Mouse (Mus musculus) embryonic facial prominence, embryonic 11.5 days (tissue): Measurements from ENCODE around the gene Fbxo40. TPM values are rescaled to one million over a fixed set of nuclear protein-coding genes. Genes with fewer than 3 reads are reported as not detected.

ENCODE experiments used
- ATAC-seq: fragments of 200-750 bp; cut with Nextera tagmentation; replicated peaks from 2 replicates; pipeline ENCODE4 v1.8.0; 2017; ENCODE audit warnings: low read depth; ENCODE audit not compliant: insufficient number of reproducible peaks, low FRiP score, low TSS enrichment
- DNase-seq: peaks from one replicate; pipeline ENCODE4 v3.0.0-alpha.2; 2015; ENCODE audit warnings: low spot score
- H3K27ac ChIP-seq: fragments of 300-500 bp; sonication (generic); replicated peaks from 2 replicates; pipeline ENCODE4 v1.5.1; 2014; ENCODE audit warnings: mild to moderate bottlenecking, low read depth, low read length, control low read depth
- H3K27me3 ChIP-seq: fragments of 300-500 bp; sonication (generic); 2 replicates; pipeline ENCODE4 v1.6.1; 2014; ENCODE audit warnings: mild to moderate bottlenecking, low read length, moderate library complexity, mixed read lengths; ENCODE audit not compliant: control insufficient read depth, insufficient read depth
- H3K36me3 ChIP-seq: fragments of 300-500 bp; sonication (generic); replicated peaks from 2 replicates; pipeline ENCODE4 v1.6.1; 2014; ENCODE audit warnings: low read depth, mild to moderate bottlenecking, low read length, moderate library complexity, mixed read lengths; ENCODE audit not compliant: control insufficient read depth, insufficient read depth
- H3K4me1 ChIP-seq: fragments of 300-500 bp; sonication (generic); 2 replicates; pipeline ENCODE4 v1.6.1; 2014; ENCODE audit warnings: low read length, mixed read lengths; ENCODE audit not compliant: control insufficient read depth, insufficient read depth
- H3K4me2 ChIP-seq: fragments of 300-500 bp; sonication (generic); 2 replicates; pipeline ENCODE4 v1.6.1; 2014; ENCODE audit warnings: low read depth, mild to moderate bottlenecking, control low read depth, low read length, moderate library complexity
- H3K4me3 ChIP-seq: fragments of 300-500 bp; sonication (generic); 2 replicates; pipeline ENCODE4 v1.5.1; 2014; ENCODE audit warnings: low read depth, low read length, control low read depth
- H3K9ac ChIP-seq: fragments of 300-500 bp; sonication (generic); replicated peaks from 2 replicates; pipeline ENCODE4 v1.6.1; 2014; ENCODE audit warnings: mild to moderate bottlenecking, control low read depth, low read length
- H3K9me3 ChIP-seq: fragments of 300-500 bp; sonication (generic); replicated peaks from 2 replicates; pipeline ENCODE4 v1.6.1; 2016; ENCODE audit warnings: mild to moderate bottlenecking, low read length, inconsistent platforms, mixed read lengths; ENCODE audit not compliant: control insufficient read depth
- WGBS: fragments of 180-500 bp; shearing (Covaris S2); extraction: QIAGEN DNeasy Blood & Tissue Kit; methylation state at CpG from one replicate; pipeline ENCODE4 v1.1.7; 2014; 5-methylcytosine and 5-hydroxymethylcytosine counted together
- polyA plus RNA-seq: library from polyadenylated mRNA; unstranded; fragments of >200 nt; fragmentation: Nextera tagmentation; extraction: Ambion mirVana; gene quantifications from 2 replicates; pipeline ENCODE4 v1.2.1, GENCODE M21; 2014

Fbxo40 gene
- polyA plus RNA-seq, 1 experiment from 2014 or later = not detected

DNA sequence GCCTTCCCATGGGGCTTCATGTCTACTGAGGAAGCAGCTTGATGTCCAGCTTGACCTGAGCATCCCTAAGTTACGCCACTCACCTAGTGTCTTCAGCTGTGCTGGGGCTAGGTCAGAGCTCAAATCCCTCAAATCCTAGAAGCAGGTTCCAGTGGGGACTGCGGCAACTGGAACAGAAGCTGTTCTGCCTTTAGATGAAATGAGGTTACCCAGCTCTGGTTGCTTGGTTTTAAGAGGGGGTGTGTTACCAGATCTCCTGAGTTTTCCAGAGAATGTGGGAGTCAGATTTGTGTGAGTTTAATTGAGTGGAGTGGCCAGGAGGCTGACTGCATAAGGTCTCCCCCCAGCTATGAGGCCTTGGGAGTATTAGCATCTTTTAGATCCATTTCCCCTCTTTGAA lies 11.1 kb downstream of the Fbxo40 start:
- WGBS = 83% methylated on average over 2 of the region's 2 CpGs

DNA sequence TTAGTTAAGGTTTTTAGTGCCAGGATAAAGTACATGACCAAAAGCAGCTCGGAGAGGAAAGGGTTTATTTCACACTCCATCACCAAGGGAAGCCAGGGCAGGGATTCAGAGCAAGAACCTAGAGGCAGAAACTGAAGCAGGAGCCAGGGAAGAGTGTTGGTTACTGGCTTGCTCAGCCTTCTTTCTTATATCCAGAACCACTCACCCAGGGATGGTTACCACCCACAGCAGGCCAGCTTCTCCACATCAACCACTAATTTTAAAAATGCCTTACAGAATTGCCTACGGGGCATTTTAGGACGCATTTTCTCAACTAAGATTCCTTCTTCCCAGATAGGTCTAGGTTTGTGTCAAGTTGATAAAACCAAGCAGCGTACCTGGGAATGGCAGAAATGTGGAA lies 26.9 kb downstream of the Fbxo40 start:
- H3K9ac ChIP-seq = no peak overlapping the region
- no peaks in the 10 kb centered on the region for H3K4me1 ChIP-seq
- H3K36me3 ChIP-seq = no peaks in the 10 kb centered on the region
- H3K4me2 ChIP-seq = no peak overlapping the region
- 77% methylated on average over 4 of the region's 4 CpGs for WGBS
- no peak overlapping the region for H3K27ac ChIP-seq
- no peak overlapping the region for H3K4me3 ChIP-seq
- no peaks in the 10 kb centered on the region for H3K27me3 ChIP-seq
- ATAC-seq = no peak
- H3K9me3 ChIP-seq = no peaks in the 10 kb centered on the region
- DNase-seq = no peak

More for the DNA sequence above, 11.1 kb downstream of the Fbxo40 start:
- no peaks in the 10 kb centered on the region for H3K9me3 ChIP-seq
- H3K4me1 ChIP-seq = no peaks in the 10 kb centered on the region
- H3K9ac ChIP-seq = no peak overlapping the region
- no peak overlapping the region for H3K4me3 ChIP-seq
- ATAC-seq = no peak
- H3K27me3 ChIP-seq = no peaks in the 10 kb centered on the region
- DNase-seq = no peak
- no peaks in the 10 kb centered on the region for H3K36me3 ChIP-seq
- H3K27ac ChIP-seq = no peak overlapping the region
- no peak overlapping the region for H3K4me2 ChIP-seq

DNA sequence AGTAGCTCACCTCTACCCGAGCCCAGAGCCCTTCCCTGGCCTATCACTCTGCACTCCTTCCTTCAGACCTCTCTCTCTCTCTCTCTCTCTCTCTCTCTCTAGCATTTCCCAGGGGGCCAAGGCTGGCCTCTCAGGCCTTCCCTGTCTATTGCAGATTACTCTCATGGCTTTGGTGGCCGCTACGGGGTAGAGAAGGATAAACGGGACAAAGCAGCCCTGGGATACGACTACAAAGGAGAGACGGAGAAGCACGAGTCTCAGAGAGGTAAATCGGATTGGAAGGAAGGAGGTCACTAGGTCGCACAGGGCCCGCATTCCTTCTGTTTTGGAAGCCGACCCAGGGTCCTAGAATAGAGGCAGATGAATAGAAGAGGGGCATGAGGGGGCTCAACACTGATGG lies 35.2 kb downstream of the Fbxo40 start:
- no peak overlapping the region for H3K4me2 ChIP-seq
- no peak overlapping the region for H3K4me3 ChIP-seq
- H3K27ac ChIP-seq = no peak overlapping the region
- H3K27me3 ChIP-seq = no peaks in the 10 kb centered on the region
- H3K9me3 ChIP-seq = no peaks in the 10 kb centered on the region
- no peak for DNase-seq
- no peak for ATAC-seq
- no peaks in the 10 kb centered on the region for H3K4me1 ChIP-seq
- no peak overlapping the region for H3K9ac ChIP-seq
- WGBS = 54% methylated on average over 11 of the region's 11 CpGs
- no peaks in the 10 kb centered on the region for H3K36me3 ChIP-seq

DNA sequence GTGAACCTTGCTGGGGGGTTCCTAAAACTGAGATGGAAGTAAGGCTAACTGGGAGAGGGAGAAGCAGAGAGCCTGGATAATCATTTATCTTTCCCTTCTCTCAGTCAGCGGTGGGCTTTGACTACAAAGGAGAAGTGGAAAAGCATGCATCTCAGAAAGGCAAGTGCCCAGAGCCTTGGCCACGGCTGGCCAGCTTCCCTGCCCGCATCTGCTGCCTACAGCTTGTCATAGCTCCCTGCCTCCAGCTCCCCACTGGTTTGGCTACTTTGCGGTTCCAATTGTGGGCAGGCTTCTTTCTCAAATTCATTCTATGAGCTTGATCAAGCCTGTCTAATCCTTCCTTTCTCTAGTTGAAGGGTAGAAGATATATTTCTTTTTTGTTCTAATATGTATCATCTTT lies 39.2 kb downstream of the Fbxo40 start:
- H3K27me3 ChIP-seq = no peaks in the 10 kb centered on the region
- H3K9ac ChIP-seq = no peak overlapping the region
- 55% methylated on average over 4 of the region's 4 CpGs for WGBS
- no peaks in the 10 kb centered on the region for H3K4me1 ChIP-seq
- H3K4me3 ChIP-seq = no peak overlapping the region
- ATAC-seq = no peak
- H3K27ac ChIP-seq = no peak overlapping the region
- no peak overlapping the region for H3K4me2 ChIP-seq
- no peaks in the 10 kb centered on the region for H3K9me3 ChIP-seq
- DNase-seq = no peak
- H3K36me3 ChIP-seq = no peaks in the 10 kb centered on the region

DNA sequence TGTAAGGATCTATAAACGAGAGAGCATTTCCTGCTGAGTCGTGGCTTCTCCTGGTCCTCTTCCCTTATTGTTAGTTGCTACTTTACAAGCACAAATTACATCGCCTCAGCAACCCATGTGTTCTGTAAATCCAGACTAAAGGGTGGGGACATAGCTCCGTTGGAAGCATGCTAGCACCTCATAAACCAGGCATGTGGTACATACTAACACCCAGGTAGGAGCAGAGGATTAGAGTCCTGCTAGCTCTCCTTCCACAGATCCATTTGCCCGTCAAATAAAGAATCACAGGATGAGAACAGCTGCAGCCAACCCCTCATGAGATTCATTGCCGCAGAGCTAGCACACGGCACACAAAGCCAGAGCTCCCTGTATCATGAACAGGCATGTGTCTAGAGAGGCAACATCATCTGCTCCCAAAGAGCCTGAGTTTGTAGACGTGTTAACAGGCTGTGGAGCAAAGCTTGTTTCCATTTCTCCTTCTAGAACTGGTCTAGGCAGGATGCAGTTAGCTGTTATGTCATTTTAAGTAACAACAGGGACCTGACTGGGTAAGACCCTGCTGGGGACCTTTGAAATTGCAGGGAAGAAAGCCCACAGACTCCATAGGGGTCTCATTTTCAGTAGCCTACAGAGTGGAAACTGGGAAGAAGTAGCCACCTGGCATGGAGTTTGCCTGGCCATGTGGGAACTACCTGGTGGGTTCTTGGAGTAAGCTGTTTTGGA lies 40.5 kb downstream of the Fbxo40 start:
- Histone ChIP-seq H3K4me1 (no peaks in the 10 kb centered on the region), H3K9me3 (no peaks in the 10 kb centered on the region), H3K4me2 (no peak overlapping the region), H3K4me3 (no peak overlapping the region), H3K27ac (no peak overlapping the region), H3K27me3 (no peaks in the 10 kb centered on the region), H3K9ac (no peak overlapping the region), H3K36me3 (no peaks in the 10 kb centered on the region)
- ATAC-seq = no peak
- no peak for DNase-seq
- WGBS = 74% methylated on average over 8 of the region's 8 CpGs

GRCm38 (mm10) chr16:36947646-36948197 lies 42.5 kb downstream of the Fbxo40 start:
- WGBS = 81% methylated on average over 4 of the region's 4 CpGs
- Histone ChIP-seq H3K4me2 (no peak overlapping the region), H3K4me3 (no peak overlapping the region), H3K27ac (no peak overlapping the region), H3K4me1 (no peaks in the 10 kb centered on the region), H3K27me3 (no peaks in the 10 kb centered on the region), H3K36me3 (no peaks in the 10 kb centered on the region), H3K9ac (no peak overlapping the region), H3K9me3 (no peaks in the 10 kb centered on the region)
- DNase-seq (no peak), ATAC-seq (no peak)

DNA sequence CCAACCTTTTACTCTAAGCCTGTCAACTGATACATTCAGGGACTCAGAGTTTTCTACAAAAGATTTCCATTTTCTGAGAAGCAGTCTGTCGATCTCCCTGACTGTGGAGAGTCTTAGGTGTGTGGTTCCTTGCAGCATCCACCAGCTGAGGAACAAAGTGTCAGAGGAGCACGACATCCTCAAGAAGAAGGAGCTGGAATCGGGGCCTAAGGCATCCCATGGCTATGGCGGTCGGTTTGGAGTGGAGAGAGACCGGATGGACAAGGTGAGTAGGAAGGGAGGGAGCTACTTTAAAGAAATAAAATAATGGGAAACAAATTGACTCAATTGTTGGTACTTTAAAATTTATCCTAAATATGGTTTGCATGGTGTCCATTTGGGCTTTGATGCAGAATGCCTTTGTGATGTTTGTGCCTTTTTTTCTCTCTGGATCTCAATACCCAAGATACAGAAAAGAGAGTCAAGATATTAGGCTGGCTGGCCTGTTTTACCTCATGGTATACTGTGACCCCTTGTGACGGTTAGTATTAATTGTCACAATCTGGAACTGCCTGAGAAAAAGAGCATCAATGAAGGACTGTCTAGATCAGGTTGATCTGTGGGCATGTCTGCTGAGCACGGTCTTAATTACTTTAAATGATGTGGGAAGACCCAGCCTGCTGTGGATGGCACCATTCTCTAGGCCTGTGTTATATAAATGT lies 43.7 kb downstream of the Fbxo40 start:
- DNase-seq (no peak), ATAC-seq (no peak)
- no peaks in the 10 kb centered on the region for H3K36me3 ChIP-seq
- H3K4me3 ChIP-seq = no peak overlapping the region
- 84% methylated on average over 8 of the region's 8 CpGs for WGBS
- no peaks in the 10 kb centered on the region for H3K4me1 ChIP-seq
- H3K9ac ChIP-seq = no peak overlapping the region
- H3K4me2 ChIP-seq = no peak overlapping the region
- H3K27ac ChIP-seq = no peak overlapping the region
- H3K9me3 ChIP-seq = no peaks in the 10 kb centered on the region
- no peaks in the 10 kb centered on the region for H3K27me3 ChIP-seq

GRCm38 (mm10) chr16:36944895-36945424 lies 45.3 kb downstream of the Fbxo40 start:
- Histone ChIP-seq H3K9ac (no peak overlapping the region), H3K4me2 (no peak overlapping the region), H3K9me3 (no peaks in the 10 kb centered on the region), H3K36me3 (no peaks in the 10 kb centered on the region), H3K4me1 (no peaks in the 10 kb centered on the region), H3K27me3 (no peaks in the 10 kb centered on the region), H3K4me3 (no peak overlapping the region), H3K27ac (no peak overlapping the region)
- ATAC-seq = peak; percentile 44; the same call in 1 of the 2 replicates
- peak; percentile 17 for DNase-seq
- 43% methylated on average over 12 of the region's 12 CpGs for WGBS
